Mouse (Mus musculus): ENCODE measurements around the gene Slc15a1. TPM values are rescaled to one million over a fixed set of nuclear protein-coding genes. Genes with fewer than 3 reads are reported as not detected.
"Not testable (repeated sequence)": the region's sequence is repeated elsewhere in the genome, so short reads cannot be mapped to it uniquely, and the experiment has no call there.

Slc15a1 gene
- total RNA-seq, 1 experiment from 2014 or later: not detected

- ATAC-seq (replicated peaks; ENCODE audit: low read depth, poor library complexity, severe bottlenecking): peak; percentile 56
These were observed 83.1 kb downstream of the Slc15a1 start for GRCm38 (mm10) chr14:121422000-121422399.

GRCm38 (mm10) chr14:121417594-121417993 is 87.5 kb downstream of the Slc15a1 start:
- ATAC-seq (replicated peaks; ENCODE audit: low read depth, poor library complexity, severe bottlenecking): no peak

- ATAC-seq (replicated peaks; ENCODE audit: low read depth, poor library complexity, severe bottlenecking): peak; percentile 62
These were observed 88.3 kb downstream of the Slc15a1 start for GRCm38 (mm10) chr14:121416626-121417319.

GRCm38 (mm10) chr14:121414635-121415241 is 90.3 kb downstream of the Slc15a1 start:
- ATAC-seq (replicated peaks; ENCODE audit: low read depth, poor library complexity, severe bottlenecking): no peak

GRCm38 (mm10) chr14:121413726-121414125 is 91.3 kb downstream of the Slc15a1 start:
- not testable (repeated sequence) for ATAC-seq (replicated peaks; ENCODE audit: low read depth, poor library complexity, severe bottlenecking)

Other genes with a start within 250 kb of the Slc15a1 start
- gene Stk24, start 125.2 kb downstream of the Slc15a1 start, total RNA-seq (2017): 79.8 and 100 TPM in 2 replicates

Measured in common myeloid progenitor, adult 5-6 weeks (primary cell).